Mouse (Mus musculus): ENCODE results near the gene Gm5072. TPM values are rescaled to one million over a fixed set of nuclear protein-coding genes. Genes with fewer than 3 reads are reported as not detected.

Gene Gm5072
- not detected for polyA plus RNA-seq (2014; fragmentation: Illumina TruSeq; extraction: RNeasy Lipid Tissue Mini Kit (QIAGEN cat#74804); ENCODE audit: low read depth, low replicate concordance)

DNA sequence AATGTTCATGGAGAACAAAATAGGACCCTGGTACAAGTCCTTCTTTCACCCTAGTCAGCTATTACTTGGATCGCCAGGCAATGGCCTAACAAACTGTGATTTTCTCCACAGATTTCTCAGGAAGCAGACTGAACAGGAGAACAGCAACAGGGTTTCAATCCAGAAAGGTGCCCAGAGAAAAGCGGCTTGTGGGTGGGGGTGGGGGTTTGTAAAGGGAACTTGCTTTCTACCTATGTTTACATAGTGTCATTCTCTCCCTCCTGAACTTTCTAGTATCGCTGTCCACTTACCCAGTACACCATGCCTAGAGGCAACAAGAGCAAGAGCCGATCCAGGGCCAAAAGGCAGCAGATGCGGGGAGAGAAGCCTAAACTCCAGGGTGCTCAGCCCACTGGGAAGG is at the start of gene Gm5072:
Gene Gm5072 (plus strand): TSS at position 301 of the 400 bp plus-strand sequence.

Other genes starting within 250 kb of the Gm5072 start
- gene Mageb2, start 60.8 kb upstream of the Gm5072 start, polyA plus RNA-seq (2014; fragmentation: Illumina TruSeq; extraction: RNeasy Lipid Tissue Mini Kit (QIAGEN cat#74804); ENCODE audit: low read depth, low replicate concordance): not detected
- not detected for gene Gm8914, start 87.6 kb downstream of the Gm5072 start, polyA plus RNA-seq (2014; fragmentation: Illumina TruSeq; extraction: RNeasy Lipid Tissue Mini Kit (QIAGEN cat#74804); ENCODE audit: low read depth, low replicate concordance)
- not detected for gene 1700084M14Rik, start 183.4 kb downstream of the Gm5072 start, polyA plus RNA-seq (2014; fragmentation: Illumina TruSeq; extraction: RNeasy Lipid Tissue Mini Kit (QIAGEN cat#74804); ENCODE audit: low read depth, low replicate concordance)
- not detected for gene Gm14781, start 239.7 kb downstream of the Gm5072 start, polyA plus RNA-seq (2014; fragmentation: Illumina TruSeq; extraction: RNeasy Lipid Tissue Mini Kit (QIAGEN cat#74804); ENCODE audit: low read depth, low replicate concordance)